ENCODE assay signal across 9 mouse cellular contexts in the genomic region with DNA sequence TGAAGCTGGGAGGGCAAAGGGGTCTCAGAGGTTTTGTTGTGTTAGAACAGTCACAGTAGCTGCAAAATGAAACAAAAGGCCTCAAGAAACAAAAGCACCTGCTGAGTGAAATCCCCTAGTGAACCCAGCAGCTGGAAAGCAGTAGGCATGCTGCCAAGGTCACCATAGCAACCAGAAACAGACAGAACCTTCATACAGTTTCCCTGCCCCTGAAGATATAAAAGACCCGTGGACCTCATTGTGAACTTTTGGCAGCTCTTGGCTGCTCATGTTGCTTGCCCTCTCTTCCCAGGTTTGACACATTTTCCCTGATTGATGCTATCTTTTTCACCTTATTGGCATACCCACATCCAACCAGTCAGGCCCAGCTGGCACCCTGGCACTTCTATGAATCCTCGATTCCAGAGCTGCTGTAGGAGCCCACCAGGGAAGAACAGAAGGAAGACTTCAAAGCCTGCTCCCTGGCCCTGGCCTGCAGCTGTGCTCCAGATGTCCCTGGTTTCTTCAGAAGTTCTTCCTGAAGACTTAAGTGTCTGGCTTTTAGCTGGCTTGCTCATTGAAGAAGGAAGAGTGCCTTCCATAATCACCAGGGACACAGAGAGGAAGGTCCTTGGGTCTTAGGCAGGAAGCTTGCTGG. TPM values are rescaled to one million over a fixed set of nuclear protein-coding genes. Genes with fewer than 3 reads are reported as not detected.
A peak's percentile ranks its signal among the peaks of the same experiment; 100 is the strongest.
DNase-seq lines count a peak whose midpoint lies in the region; ATAC-seq lines count a peak whose summit lies in the region.
"Had no signal": no experiment of that assay in that cellular context is flagged by ENCODE, and none has a peak within 500 bp of the region (broad histone marks: within the 10 kb centered on the region; RNA-seq: fewer than 3 reads in every experiment).

No protein-coding gene starts in this region.

- no peak overlapping the region for H3K4me2 ChIP-seq in heart, embryonic 15.5 days
- H3K4me2 ChIP-seq in midbrain, embryonic 16.5 days (ENCODE audit: low read length), result no peak overlapping the region

- WGBS in heart, embryonic 15.5 days, result 11% methylated on average over 2 of the region's 2 CpGs
- 2% methylated on average over 2 of the region's 2 CpGs for WGBS in midbrain, embryonic 16.5 days

- no peaks in the 10 kb centered on the region for H3K9me3 ChIP-seq in heart, embryonic 15.5 days (replicated peaks)
- H3K9me3 ChIP-seq in midbrain, embryonic 16.5 days (replicated peaks; ENCODE audit: control insufficient read depth, low read length, poor library complexity, severe bottlenecking), result no peaks in the 10 kb centered on the region

- DNase-seq in left cerebral cortex, postnatal 4 days, result peak; percentile 53
- DNase-seq in left cerebral cortex, adult 11 months (ENCODE audit: low spot score), result no peak
- peak; percentile 80 for DNase-seq in adrenal gland, postnatal 10 days
- DNase-seq in kidney, postnatal 10 days, result peak; percentile 86
- DNase-seq in cerebellum, adult 9-11 months, result no peak

- H3K36me3 ChIP-seq in heart, embryonic 15.5 days, result no peaks in the 10 kb centered on the region
- no peaks in the 10 kb centered on the region for H3K36me3 ChIP-seq in midbrain, embryonic 16.5 days (ENCODE audit: control insufficient read depth, insufficient read depth, low read length)

- intact Hi-C loops in left cerebral cortex, postnatal 4 days (cut with DNase I), result loop anchor here (10.0 kb wide), 1 partner anchor 119 kb away; a partner anchor contains a TSS

- no peak overlapping the region for H3K27ac ChIP-seq in heart, embryonic 15.5 days
- peak overlapping the region; percentile 54 for H3K27ac ChIP-seq in midbrain, embryonic 16.5 days (ENCODE audit: low read length)

- no peak overlapping the region for H3K9ac ChIP-seq in heart, embryonic 15.5 days
- no peak overlapping the region for H3K9ac ChIP-seq in midbrain, embryonic 16.5 days (ENCODE audit: low read depth, low read length)

- 0 out of 2 replicates have a peak, but pooled peaks have one; percentile 40 for ATAC-seq in heart, embryonic 15.5 days (replicated peaks; ENCODE audit: insufficient number of reproducible peaks, insufficient read depth, low FRiP score, low read depth)
- no peak; the same call in none of the 2 replicates for ATAC-seq in midbrain, embryonic 16.5 days
- ATAC-seq in megakaryocyte, adult 5-6 weeks (ENCODE audit: poor library complexity, severe bottlenecking), result no peak

- H3K4me3 ChIP-seq in heart, embryonic 15.5 days, result no peak overlapping the region
- H3K4me3 ChIP-seq in midbrain, embryonic 16.5 days (ENCODE audit: low read depth, low read length), result no peak overlapping the region

- peaks cover 12% of the 10 kb centered on the region for H3K4me1 ChIP-seq in heart, embryonic 15.5 days (replicated peaks)
- peaks cover 16% of the 10 kb centered on the region for H3K4me1 ChIP-seq in midbrain, embryonic 16.5 days (ENCODE audit: control insufficient read depth, insufficient read depth, low read length)

- no peaks in the 10 kb centered on the region for H3K27me3 ChIP-seq in heart, embryonic 15.5 days
- H3K27me3 ChIP-seq in midbrain, embryonic 16.5 days (ENCODE audit: control insufficient read depth, insufficient read depth, low read depth, low read length), result no peaks in the 10 kb centered on the region

RNA-seq across cellular contexts. Expression of a gene that starts 10.9 kb away (rescaled TPM):
- 10 to 100 TPM; 13.1 to 20.7 TPM for total RNA-seq in left cerebral cortex, postnatal 4 days (2021)
- total RNA-seq in adrenal gland, postnatal 10 days (2021), result 10 to 100 TPM; 72.2 to 82.8 TPM
- polyA plus RNA-seq in heart, embryonic 15.5 days (2015; fragmentation: Nextera tagmentation; extraction: Ambion mirVana), result 48.9 and 70.5 TPM in 2 replicates
- 19.3 and 19.4 TPM in 2 replicates for polyA plus RNA-seq in midbrain, embryonic 16.5 days (2015; fragmentation: Nextera tagmentation; extraction: Ambion mirVana)
- total RNA-seq in megakaryocyte, adult 5-6 weeks (2015), result 2,141 and 2,313 TPM in 2 replicates
- 1,043 and 1,047 TPM in 2 replicates for total RNA-seq in megakaryocyte, adult 5-6 weeks (2017)

RNA-seq across cellular contexts. Expression of a gene that starts 15.2 kb away (rescaled TPM):
- not detected for total RNA-seq in left cerebral cortex, postnatal 4 days (2021)
- not detected for total RNA-seq in adrenal gland, postnatal 10 days (2021)
- polyA plus RNA-seq in heart, embryonic 15.5 days (2015; fragmentation: Nextera tagmentation; extraction: Ambion mirVana), result not detected in 2 replicates
- polyA plus RNA-seq in midbrain, embryonic 16.5 days (2015; fragmentation: Nextera tagmentation; extraction: Ambion mirVana), result not detected in 2 replicates
- not detected in 2 replicates for total RNA-seq in megakaryocyte, adult 5-6 weeks (2015)
- total RNA-seq in megakaryocyte, adult 5-6 weeks (2017), result 3.4 TPM in 1 of 2 replicates, not detected in the other
- total RNA-seq: adrenal gland, adult 18-20 months had no signal

RNA-seq across cellular contexts. Expression of a gene that starts 20.0 kb away (rescaled TPM):
- 1 to 10 TPM; 3.3 to 6.2 TPM for total RNA-seq in left cerebral cortex, postnatal 4 days (2021)
- total RNA-seq in adrenal gland, postnatal 10 days (2021), result 10 to 100 TPM; 16.9 to 18.5 TPM
- 2.8 and 7.5 TPM in 2 replicates for polyA plus RNA-seq in heart, embryonic 15.5 days (2015; fragmentation: Nextera tagmentation; extraction: Ambion mirVana)
- polyA plus RNA-seq in midbrain, embryonic 16.5 days (2015; fragmentation: Nextera tagmentation; extraction: Ambion mirVana), result 0.53 TPM in 1 of 2 replicates, not detected in the other
- 2,878 and 2,936 TPM in 2 replicates for total RNA-seq in megakaryocyte, adult 5-6 weeks (2015)
- 3,102 and 3,469 TPM in 2 replicates for total RNA-seq in megakaryocyte, adult 5-6 weeks (2017)

RNA-seq across cellular contexts. Expression of a gene that starts 21.8 kb away (rescaled TPM):
- not detected for total RNA-seq in left cerebral cortex, postnatal 4 days (2021)
- not detected for total RNA-seq in adrenal gland, postnatal 10 days (2021)
- polyA plus RNA-seq in heart, embryonic 15.5 days (2015; fragmentation: Nextera tagmentation; extraction: Ambion mirVana), result not detected in 2 replicates
- polyA plus RNA-seq in midbrain, embryonic 16.5 days (2015; fragmentation: Nextera tagmentation; extraction: Ambion mirVana), result 0.65 TPM in 1 of 2 replicates, not detected in the other
- total RNA-seq in megakaryocyte, adult 5-6 weeks (2015), result not detected in 2 replicates
- total RNA-seq in megakaryocyte, adult 5-6 weeks (2017), result 2.9 and 5.7 TPM in 2 replicates
- total RNA-seq: adrenal gland, adult 18-20 months had no signal

RNA-seq across cellular contexts. Expression of a gene that starts 30.3 kb away (rescaled TPM):
- under 1 TPM; 0.30 to 0.46 TPM for total RNA-seq in left cerebral cortex, postnatal 4 days (2021)
- total RNA-seq in adrenal gland, postnatal 10 days (2021), result under 1 TPM in 1 of 2 experiments, not detected in 1; 0.33 TPM
- 0.22 TPM in 1 of 2 replicates, not detected in the other for polyA plus RNA-seq in heart, embryonic 15.5 days (2015; fragmentation: Nextera tagmentation; extraction: Ambion mirVana)
- 0.21 TPM in 1 of 2 replicates, not detected in the other for polyA plus RNA-seq in midbrain, embryonic 16.5 days (2015; fragmentation: Nextera tagmentation; extraction: Ambion mirVana)
- 0.11 and 0.31 TPM in 2 replicates for total RNA-seq in megakaryocyte, adult 5-6 weeks (2015)
- 0.29 TPM in 1 of 2 replicates, not detected in the other for total RNA-seq in megakaryocyte, adult 5-6 weeks (2017)

Comparison
In these comparisons a context has a peak if more than half of its experiments do, and no peak if none do; other contexts are left out.
1. DNase-seq: peak in left cerebral cortex, postnatal 4 days (single experiment), adrenal gland, postnatal 10 days (single experiment) and kidney, postnatal 10 days (single experiment); none in left cerebral cortex, adult 11 months (single experiment) and cerebellum, adult 9-11 months (single experiment).
2. RNA of a gene that starts 10.9 kb away (total RNA-seq): 1,043 to 2,313 TPM in megakaryocyte, adult 5-6 weeks; 72.2 to 82.8 TPM in adrenal gland, postnatal 10 days and 13.1 to 20.7 TPM in left cerebral cortex, postnatal 4 days; every median in the first group is over 10 times any median in the second.
3. RNA of a gene that starts 20.0 kb away (total RNA-seq): 2,878 to 3,469 TPM in megakaryocyte, adult 5-6 weeks; 16.9 to 18.5 TPM in adrenal gland, postnatal 10 days and 3.3 to 6.2 TPM in left cerebral cortex, postnatal 4 days; every median in the first group is over 100 times any median in the second.